Mouse (Mus musculus): Measurements from ENCODE around the gene Lrmda. TPM values are rescaled to one million over a fixed set of nuclear protein-coding genes. Genes with fewer than 3 reads are reported as not detected.

Gene Lrmda
- total RNA-seq, 2 experiments from 2014 or later = 0.48 to 0.76 TPM

- intact Hi-C loops (cut with DNase I) = loop anchor here (5.0 kb wide), 1 partner anchor 44 kb away; no protein-coding TSS in a partner anchor
- no peak for DNase-seq (ENCODE audit: low spot score in 2 of 2)
Observed at GRCm38 (mm10) chr14:22035900-22036299, 16.4 kb downstream of the Lrmda start.

- intact Hi-C loops (cut with DNase I) = loop anchor here (5.0 kb wide), 1 partner anchor 44 kb away; no protein-coding TSS in a partner anchor
Observed at GRCm38 (mm10) chr14:22036338-22036737, 16.8 kb downstream of the Lrmda start.

GRCm38 (mm10) chr14:22036802-22037497, 17.4 kb downstream of the Lrmda start:
- intact Hi-C loops (cut with DNase I) = loop anchor here (5.0 kb wide), 1 partner anchor 45 kb away; no protein-coding TSS in a partner anchor
- no peak for DNase-seq (ENCODE audit: low spot score in 2 of 2)

More at GRCm38 (mm10) chr14:22036338-22036737, 16.8 kb downstream of the Lrmda start:
- no peak for DNase-seq (ENCODE audit: low spot score in 2 of 2)

- intact Hi-C loops (cut with DNase I) = loop anchor here (5.0 kb wide), 1 partner anchor 45 kb away; no protein-coding TSS in a partner anchor
- DNase-seq (ENCODE audit: low spot score in 2 of 2) = no peak
Observed at GRCm38 (mm10) chr14:22037498-22038131, 18.1 kb downstream of the Lrmda start.

GRCm38 (mm10) chr14:22042146-22042545, 22.6 kb downstream of the Lrmda start:
- DNase-seq (ENCODE audit: low spot score in 2 of 2) = no peak
- intact Hi-C loops (cut with DNase I) = no loop called here

GRCm38 (mm10) chr14:22043420-22043819, 23.9 kb downstream of the Lrmda start:
- intact Hi-C loops (cut with DNase I) = no loop called here
- no peak for DNase-seq (ENCODE audit: low spot score in 2 of 2)

GRCm38 (mm10) chr14:22046262-22046856, 26.8 kb downstream of the Lrmda start:
- DNase-seq (ENCODE audit: low spot score in 2 of 2) = no peak
- intact Hi-C loops (cut with DNase I) = no loop called here

- intact Hi-C loops (cut with DNase I) = no loop called here
- no peak for DNase-seq (ENCODE audit: low spot score in 2 of 2)
Observed at GRCm38 (mm10) chr14:22048068-22048899, 28.8 kb downstream of the Lrmda start.

- no peak for DNase-seq (ENCODE audit: low spot score in 2 of 2)
- intact Hi-C loops (cut with DNase I) = no loop called here
Observed at GRCm38 (mm10) chr14:22048900-22049199, 29.3 kb downstream of the Lrmda start.

- intact Hi-C loops (cut with DNase I) = no loop called here
- no peak for DNase-seq (ENCODE audit: low spot score in 2 of 2)
Observed at GRCm38 (mm10) chr14:22049282-22049681, 29.8 kb downstream of the Lrmda start.

GRCm38 (mm10) chr14:22051941-22052664, 32.6 kb downstream of the Lrmda start:
- DNase-seq (ENCODE audit: low spot score in 2 of 2) = peak in 1 of 2 experiments; percentile 23
- intact Hi-C loops (cut with DNase I) = no loop called here

GRCm38 (mm10) chr14:22055630-22056029, 36.1 kb downstream of the Lrmda start:
- intact Hi-C loops (cut with DNase I) = no loop called here
- no peak for DNase-seq (ENCODE audit: low spot score in 2 of 2)

GRCm38 (mm10) chr14:22056246-22056645, 36.7 kb downstream of the Lrmda start:
- intact Hi-C loops (cut with DNase I) = no loop called here

GRCm38 (mm10) chr14:22058729-22059128, 39.2 kb downstream of the Lrmda start:
- DNase-seq (ENCODE audit: low spot score in 2 of 2) = no peak
- intact Hi-C loops (cut with DNase I) = no loop called here

More at GRCm38 (mm10) chr14:22056246-22056645, 36.7 kb downstream of the Lrmda start:
- peak in 1 of 2 experiments; percentile 6 for DNase-seq (ENCODE audit: low spot score in 2 of 2)

GRCm38 (mm10) chr14:22059348-22059861, 39.9 kb downstream of the Lrmda start:
- intact Hi-C loops (cut with DNase I) = no loop called here
- DNase-seq (ENCODE audit: low spot score in 2 of 2) = no peak

- no peak for DNase-seq (ENCODE audit: low spot score in 2 of 2)
- intact Hi-C loops (cut with DNase I) = no loop called here
Observed at GRCm38 (mm10) chr14:22060787-22061186, 41.3 kb downstream of the Lrmda start.

GRCm38 (mm10) chr14:22062117-22062855, 42.8 kb downstream of the Lrmda start:
- intact Hi-C loops (cut with DNase I) = no loop called here
- DNase-seq (ENCODE audit: low spot score in 2 of 2) = no peak

GRCm38 (mm10) chr14:22069169-22069568, 49.7 kb downstream of the Lrmda start:
- DNase-seq (ENCODE audit: low spot score in 2 of 2) = no peak
- intact Hi-C loops (cut with DNase I) = no loop called here
